Mouse (Mus musculus) adrenal gland, adult 18-20 months (tissue): ENCODE measurements at regions not wholly inside any gene's neighbourhood (a gene's known extent, or its start where the extent isn't known, plus 50 kb on each side); places are given as distances from the start of the nearest gene placed in this dataset.

ENCODE experiments used
- DNase-seq, 2 experiments: peaks; one replicate each; pipeline ENCODE4 v3.0.0; 2021 to 2022; ENCODE audit warnings: low spot score in 2 of 2

GRCm38 (mm10) chr12:27150871-27151853, 191.2 kb downstream of the Sox11 start:
- no peak for DNase-seq

GRCm38 (mm10) chr12:27143310-27143709, 199.1 kb downstream of the Sox11 start:
- no peak for DNase-seq

DNA sequence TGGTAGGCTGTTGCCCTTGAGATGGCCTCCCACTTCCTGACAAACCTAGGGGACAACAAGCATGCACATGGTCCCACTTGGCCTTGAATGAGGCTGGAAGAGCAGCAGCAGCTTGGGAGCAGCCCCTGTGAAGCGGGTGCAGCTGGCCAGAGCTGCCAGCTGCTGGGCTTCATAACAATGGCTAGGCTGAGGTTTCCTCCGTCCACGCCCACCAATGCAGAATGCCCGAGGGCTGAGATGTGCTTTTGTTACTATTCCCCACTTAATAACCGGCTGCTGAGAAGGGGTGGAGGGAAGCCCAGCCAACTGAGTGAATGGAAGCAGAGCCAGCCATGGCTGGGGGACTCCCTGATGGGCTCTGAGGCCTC, 202.1 kb downstream of the Sox11 start:
- DNase-seq = no peak

DNA sequence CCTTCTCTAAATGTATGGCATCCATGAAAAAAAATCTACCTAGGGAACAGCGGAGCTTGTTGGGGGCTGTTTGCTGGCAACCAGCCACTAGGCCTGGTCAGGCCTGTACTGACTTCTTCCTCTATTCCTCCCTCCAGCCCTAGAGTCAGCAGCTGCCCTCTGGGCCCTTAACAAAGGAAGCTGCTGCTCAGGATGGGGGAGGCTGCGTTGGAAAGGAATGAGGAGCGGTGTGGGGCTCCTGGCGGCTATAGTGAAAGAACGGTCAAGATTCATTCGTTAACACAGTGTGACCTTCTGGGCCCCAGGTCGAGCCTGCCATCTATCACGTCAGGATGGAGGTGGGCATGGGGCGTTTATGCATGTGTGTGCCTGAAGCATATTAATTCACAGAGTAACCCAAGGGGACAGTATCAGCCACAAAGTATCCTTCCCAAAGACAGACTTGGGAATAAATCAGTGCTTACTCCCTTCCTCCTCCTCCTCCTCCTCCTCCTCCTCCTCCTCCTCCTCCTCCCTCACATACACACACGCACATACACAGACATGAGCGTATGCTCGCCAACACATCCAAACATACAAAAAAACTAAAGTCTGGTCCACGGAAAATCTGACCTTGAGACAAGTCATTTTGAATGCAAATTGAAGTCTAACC, 202.6 kb downstream of the Sox11 start:
- DNase-seq = no peak

GRCm38 (mm10) chr12:27138663-27139633, 203.4 kb downstream of the Sox11 start:
- no peak for DNase-seq

DNA sequence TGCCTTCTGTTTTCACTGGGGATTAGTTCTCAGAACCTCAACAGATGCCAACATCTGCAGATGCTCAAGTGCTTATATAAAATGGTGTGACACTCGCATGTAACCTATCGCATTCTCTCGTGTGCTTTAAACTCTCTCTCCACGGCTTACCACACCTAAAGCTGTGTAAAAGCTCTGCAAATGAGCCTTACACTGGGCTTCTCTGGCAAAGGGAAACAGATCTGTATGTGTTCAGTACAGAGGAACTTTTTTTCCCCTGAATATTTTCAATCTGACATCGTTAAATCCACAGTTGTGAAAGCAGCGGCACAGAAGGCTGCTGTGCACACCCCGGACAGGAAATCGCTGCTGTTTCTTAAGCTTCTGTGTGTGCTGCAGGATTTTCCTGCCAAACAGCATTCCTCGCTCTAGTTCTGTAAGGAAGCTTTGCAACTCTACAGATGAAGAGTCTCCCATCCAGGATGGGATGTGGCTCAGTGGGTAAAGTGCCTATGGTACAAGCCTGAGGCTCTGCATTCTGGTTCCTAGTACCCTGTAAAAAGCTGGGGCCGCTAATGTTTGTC, 206.3 kb downstream of the Sox11 start:
- no peak for DNase-seq

DNA sequence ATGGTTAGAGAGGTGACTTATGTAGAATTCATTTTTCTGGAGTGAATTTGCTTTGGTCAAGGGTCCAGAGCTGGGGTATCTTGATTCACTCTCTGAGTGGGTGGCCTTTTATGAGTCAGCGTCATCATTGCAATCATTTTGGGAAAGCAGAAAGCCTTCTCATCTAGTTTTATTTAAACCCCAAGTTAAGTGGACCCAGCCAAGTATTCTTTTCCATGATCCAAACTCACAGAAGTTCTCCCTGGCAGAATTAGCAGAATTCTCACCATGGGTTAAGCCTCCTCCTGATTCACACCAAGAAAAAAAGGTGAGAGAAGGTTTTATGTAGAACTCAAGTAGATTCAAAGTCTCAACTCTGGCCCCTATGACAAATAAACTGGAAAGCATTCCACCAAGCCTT, 211.8 kb downstream of the Sox11 start:
- no peak for DNase-seq

DNA sequence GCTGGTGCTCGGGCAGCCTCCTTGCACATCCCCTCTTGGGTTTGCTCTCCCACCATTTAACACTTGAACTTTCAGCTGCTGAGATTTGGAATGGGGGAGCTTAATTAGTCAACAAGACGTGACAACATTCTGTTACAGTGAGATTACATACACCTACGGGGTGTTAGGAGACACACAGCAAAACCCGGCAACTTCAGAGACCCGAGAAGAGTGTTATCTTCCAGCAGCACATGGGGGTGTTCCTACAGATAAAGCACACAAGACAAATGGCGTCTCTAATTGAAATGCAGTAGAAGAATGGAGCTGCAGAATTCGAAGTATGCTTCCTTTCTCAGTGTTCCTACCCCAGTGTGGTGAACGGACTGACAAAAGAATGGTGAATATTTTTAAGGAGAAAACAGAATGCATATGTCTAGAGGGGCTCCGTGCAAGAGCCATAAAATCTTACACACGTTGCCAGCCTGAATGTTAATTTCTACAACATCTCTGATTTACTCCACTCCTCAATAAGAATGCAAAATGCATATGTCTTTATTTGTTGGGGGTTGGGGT, 215.2 kb downstream of the Sox11 start:
- DNase-seq = no peak

DNA sequence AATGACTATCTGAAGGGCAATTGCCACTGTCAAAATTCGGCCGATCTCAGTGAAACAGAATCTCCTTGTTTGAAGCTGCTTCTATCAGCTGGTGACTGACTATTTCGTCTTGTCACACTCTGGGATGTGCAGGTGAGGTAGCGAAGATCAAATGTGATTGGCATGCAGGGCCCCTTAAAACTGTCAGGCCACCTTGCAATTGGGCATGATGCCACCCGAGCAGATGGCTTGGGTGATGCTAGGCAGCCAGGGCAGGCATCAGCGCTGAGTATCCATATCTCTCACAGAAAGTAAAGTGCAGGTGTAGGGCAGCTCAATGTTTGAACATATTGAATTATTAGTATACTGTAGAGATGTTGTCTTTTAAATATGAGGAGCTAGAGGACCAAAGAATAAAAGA, 223.8 kb downstream of the Sox11 start:
- DNase-seq = no peak

- no peak for DNase-seq
These were observed 227.0 kb downstream of the Sox11 start for GRCm38 (mm10) chr12:27115392-27115791.

DNA sequence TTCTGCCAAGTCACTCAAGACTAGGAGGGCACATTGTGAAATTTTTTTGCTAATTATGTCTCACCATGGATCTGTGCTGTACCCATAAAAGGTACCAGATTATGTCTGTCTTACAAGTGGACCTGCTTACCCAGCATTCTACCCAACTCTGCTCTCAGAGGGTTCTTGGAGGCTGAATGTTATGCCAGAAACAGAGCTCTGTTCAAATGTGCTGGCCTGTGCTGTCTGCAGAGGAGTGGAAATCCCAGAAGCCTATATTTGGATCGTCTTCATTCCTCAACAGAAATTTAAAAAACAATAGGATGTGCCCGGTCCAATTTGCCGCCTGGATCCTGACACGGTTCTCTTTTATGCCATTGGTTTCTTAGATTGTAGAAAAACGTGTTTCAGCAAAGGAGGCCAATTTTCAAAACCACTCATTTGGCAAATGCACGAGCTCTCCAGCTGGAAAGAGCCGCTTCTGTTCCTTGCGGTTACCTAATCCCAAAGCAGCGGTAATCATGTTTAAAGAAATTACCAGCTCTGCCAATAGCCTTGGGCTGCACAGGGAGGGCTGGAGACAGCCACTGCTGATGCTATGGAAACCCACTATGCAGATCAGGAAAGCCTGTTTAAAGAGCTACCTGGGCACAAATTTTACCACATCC, 237.3 kb downstream of the Sox11 start:
- no peak for DNase-seq

DNA sequence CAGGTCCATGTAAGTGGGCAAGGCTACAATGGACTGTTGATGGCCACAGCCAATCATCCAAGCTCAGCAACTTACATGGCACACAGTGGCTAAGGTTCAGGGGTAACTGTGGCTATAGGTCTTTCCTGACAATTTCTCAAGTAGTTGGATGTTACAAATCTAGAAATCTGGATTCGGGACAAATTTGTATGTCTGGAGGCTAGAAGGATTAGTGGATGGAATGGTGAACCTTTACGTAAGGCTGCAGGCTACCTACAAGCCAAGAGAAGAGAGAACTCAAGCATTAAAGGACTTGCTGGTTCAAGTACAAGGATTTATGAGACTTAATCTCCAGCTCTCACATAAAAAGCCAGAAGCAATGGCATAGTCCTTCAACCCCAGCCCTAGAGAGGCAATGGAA, 239.4 kb downstream of the Sox11 start:
- no peak for DNase-seq

- DNase-seq = no peak
These were observed 253.2 kb downstream of the Sox11 start for GRCm38 (mm10) chr12:27089206-27089605.

DNA sequence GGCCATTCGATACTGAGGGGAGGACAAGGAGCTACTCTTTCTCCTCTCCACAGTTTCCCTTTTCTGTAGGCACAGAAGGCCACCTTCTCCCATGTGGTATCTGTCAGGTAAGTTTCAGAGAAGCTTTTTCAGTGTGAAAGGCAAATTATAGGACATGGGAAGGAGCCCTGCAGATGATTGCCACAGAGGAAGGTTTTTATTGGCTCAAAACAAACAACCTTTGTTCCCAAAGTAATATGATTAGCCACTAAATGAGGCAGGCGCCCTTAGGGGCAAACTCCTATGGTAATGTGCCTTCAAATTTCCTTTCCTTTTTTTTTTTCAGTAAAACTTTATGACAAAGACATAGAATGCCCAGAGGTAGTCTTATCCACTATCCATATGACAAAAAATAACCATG, 256.5 kb downstream of the Sox11 start:
- DNase-seq = no peak

- DNase-seq = no peak
These were observed 258.5 kb downstream of the Sox11 start for GRCm38 (mm10) chr12:27083645-27084550.

DNA sequence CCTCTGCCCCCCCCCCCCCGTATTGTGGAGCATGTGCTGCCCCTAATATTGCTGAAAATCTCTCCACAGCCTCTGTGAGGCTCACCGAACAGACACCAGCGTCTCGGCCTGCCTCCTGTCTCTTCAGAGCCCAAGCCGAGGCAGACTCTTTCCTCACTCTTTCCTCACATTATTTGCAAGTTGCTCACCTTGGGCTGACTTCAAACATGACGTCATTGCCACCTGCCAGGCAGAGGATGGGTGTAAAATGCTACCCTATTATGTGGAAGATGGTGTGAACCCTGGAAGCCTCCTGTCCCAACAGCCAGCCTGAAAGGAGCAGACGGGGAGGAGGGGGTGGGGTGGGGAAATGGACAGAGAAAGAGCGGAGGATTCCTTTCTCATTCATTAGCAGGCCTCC, 259.3 kb downstream of the Sox11 start:
- DNase-seq = no peak

- no peak for DNase-seq
These were observed 259.8 kb downstream of the Sox11 start for GRCm38 (mm10) chr12:27082624-27083023.

- DNase-seq = no peak
These were observed 266.2 kb downstream of the Sox11 start for GRCm38 (mm10) chr12:27076107-27076738.
